Mouse (Mus musculus) retina, postnatal 7 days (tissue): ENCODE data around the gene Rad50.

Source experiments
- DNase-seq: peaks from one replicate; pipeline ENCODE4 v3.0.0-alpha.2; 2012; ENCODE audit warnings: low read depth, low spot score

Rad50 gene

DNA sequence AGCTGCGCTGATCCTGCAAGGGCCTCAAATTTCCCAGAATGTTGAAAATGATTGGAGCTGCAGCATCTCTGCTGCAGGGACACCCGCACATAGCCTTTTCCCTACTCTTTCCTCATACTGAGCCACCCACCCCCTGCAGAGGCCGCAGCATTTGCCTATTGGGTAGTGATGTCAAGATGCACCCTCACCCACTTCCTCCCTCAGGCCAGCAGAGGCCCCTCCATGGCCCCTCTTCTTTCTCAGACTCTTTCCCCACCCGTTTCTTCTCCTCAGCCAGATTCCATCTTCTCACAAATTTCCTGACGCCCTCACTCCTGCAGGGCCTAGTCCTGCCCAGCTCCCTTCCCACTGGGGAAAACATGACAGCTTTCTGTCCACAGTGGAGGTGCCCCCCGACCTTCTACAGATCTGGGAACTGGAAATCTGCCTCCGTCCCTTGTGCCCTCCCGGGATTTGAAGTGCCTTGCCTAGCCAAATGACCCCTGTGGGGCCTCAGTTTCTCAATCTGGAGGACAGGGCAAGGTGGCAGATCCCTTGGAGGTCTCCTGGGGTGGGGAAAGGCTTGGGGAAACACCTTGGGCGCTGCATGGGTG, 71.4 kb downstream of the Rad50 start:
- no peak for DNase-seq

DNA sequence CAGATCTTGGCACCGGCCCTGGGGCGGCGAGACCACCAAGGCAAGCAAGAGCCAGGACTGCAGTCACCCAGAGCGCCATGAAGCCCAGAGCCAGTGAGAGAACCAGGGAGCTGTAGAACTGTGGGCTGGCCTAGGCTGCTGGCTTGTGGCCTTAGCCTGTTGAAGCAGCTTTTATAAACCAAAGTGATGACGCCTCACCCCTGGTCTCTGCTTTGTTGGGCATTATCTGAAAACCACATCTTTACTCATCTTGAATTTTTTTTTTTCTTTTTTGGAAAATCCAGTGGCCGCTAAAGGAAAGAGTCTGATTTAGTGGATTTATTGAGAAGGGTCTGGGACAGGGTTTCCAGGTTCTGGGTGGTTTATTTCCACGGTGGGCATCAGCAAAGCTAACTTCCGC, 72.6 kb downstream of the Rad50 start, which contains the start of gene Il13:
Gene Il13, minus strand, starts transcription at position 147 of the 400 bp plus-strand sequence.
- no peak for DNase-seq

DNA sequence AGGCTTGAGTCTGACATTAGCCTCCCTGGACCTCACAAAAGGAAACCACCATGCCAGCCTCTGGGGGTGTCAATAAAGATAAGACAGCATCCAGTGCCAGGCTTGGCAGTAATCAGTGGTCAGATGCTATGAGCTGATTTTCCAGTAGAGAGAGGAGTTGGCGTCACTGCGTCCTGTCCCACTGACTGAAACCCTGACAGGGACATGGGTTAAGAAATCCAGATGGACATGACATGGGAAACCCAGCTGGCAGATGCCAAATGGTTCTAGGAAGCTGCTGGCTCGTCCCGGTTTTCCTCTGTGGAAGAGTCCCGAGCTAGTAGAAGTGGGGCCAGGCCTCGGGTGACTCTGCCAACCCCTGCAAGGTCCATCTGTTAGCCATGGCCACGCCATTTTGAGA, 73.5 kb downstream of the Rad50 start:
- no peak for DNase-seq

DNA sequence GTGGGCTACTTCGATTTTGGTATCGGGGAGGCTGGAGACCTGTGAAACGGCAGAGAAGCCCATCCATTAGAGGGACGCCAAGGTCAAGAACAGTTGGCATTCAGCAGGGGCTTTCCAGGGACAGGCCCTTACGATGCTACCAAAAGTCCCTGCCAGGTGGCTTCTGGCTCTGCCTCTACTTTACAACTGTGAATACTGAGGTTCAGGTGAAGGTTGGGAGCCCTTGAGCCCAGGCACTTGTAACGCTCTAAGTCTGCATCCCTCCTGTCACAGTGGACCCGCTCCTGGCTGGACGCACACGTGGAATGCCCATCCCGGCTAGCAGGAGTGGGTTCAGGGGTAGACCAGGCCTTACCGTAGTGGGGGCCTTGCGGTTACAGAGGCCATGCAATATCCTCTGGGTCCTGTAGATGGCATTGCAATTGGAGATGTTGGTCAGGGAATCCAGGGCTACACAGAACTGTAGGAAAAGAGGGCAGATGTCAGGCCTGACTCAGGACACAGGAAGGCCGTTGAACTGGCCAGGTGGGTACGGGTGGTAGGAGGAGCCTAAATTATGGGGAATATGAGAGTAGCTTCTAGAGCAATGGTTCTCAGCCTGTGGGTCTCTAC, 74.9 kb downstream of the Rad50 start:
- DNase-seq = peak; percentile 6

DNA sequence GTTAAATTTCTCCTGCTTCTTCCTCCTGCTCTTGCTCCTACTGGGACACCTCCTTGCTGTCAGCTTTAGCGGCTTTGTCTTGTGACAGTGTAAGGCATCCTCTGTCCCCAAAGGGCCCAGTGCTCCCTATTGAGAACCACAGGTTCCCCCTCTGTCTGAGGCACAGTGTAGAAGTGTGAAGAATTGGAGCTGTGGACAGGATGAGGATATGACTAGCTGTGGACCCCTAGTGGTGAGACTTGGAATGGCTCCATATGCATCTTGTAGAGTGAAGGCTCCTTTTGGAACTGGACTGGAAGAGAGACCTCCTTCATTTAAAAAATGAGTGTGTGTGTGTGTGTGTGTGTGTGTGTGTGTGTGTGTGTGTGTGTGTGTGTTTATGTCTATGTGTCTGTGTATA, 79.3 kb downstream of the Rad50 start:
- DNase-seq = peak; percentile 54

DNA sequence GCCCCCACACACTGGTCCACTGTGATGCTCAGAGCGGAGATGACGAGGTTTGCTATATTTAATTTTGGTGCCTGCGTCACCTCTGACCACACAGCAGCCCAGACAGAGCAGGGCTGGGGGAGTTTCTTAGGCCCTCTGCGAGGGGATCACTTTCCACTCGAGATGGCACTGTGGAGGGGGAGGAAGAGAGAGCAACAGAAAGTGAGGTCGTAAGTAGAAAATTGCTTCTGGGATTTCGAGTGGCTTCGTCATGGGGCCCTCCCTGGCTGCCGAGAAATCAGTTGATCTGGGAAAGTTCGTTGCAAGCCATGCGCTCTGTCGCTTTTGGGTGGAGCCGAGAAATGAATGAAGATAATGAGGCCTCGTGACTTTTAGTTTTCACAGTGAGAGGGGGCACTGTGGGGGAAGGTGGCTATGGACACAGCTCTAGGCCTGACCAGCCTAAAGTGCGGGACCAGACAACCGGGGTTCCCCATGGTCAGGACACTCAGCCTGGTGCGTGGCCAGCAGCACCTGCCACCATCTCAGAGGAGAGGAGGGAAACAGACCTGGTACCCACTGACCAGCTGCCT, 80.2 kb downstream of the Rad50 start:
- no peak for DNase-seq

DNA sequence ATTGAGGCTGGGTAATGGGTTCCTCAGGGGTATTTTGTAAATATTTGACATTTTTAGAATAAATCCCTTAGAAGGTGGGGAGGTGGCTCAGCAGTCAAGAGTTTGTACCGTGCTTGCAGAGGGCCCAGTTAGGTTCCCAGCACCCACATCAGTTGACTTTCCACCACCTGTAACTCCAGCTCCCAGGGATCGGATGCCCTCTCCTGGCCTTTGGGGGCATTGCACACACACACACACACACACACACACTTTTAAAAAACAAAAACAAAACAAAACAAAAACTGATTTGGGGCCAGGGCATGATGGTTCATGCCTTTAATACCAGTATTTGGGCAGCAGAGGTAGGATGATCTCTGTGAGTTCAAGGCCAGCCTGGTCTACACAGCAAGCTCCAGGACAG, 83.0 kb downstream of the Rad50 start:
- DNase-seq = no peak

DNA sequence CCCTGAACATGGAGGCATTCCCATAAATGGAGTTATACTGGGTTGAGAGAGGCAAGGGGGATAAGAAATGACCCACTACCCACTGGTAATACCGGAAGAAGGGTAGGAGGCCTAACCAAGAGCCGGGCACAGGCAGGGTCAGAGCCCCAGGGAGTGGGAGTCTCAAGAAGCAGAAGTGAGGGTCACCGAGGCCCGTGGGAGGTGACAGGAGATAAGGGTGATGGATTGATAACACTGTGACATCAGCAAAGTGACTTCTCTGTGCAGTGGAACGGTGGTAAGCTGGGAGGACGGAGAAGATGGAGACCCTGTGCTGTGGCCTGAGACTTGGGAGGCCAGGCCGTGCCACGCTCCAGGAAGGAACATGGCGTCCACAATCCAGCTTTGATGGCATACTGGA, 83.5 kb downstream of the Rad50 start:
- DNase-seq = no peak

DNA sequence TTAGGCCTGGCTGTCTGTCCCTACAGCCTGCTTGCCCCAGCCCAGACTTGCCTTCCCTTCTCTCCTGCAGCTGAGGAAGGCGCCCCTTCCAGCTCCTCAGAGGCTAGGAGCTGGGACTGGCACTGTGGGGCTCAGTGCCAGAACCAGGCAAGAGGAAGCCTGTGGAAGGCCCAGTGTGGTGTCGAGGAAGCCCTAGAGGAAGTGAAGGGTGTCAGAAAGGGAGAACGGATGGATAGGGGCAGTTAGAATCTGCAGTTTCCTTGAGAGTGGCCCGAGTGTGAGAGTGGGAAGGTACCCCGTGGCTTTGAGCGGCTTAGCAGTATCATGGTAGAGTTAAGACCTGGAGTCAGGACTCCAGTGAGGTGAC, 84.7 kb downstream of the Rad50 start:
- no peak for DNase-seq

DNA sequence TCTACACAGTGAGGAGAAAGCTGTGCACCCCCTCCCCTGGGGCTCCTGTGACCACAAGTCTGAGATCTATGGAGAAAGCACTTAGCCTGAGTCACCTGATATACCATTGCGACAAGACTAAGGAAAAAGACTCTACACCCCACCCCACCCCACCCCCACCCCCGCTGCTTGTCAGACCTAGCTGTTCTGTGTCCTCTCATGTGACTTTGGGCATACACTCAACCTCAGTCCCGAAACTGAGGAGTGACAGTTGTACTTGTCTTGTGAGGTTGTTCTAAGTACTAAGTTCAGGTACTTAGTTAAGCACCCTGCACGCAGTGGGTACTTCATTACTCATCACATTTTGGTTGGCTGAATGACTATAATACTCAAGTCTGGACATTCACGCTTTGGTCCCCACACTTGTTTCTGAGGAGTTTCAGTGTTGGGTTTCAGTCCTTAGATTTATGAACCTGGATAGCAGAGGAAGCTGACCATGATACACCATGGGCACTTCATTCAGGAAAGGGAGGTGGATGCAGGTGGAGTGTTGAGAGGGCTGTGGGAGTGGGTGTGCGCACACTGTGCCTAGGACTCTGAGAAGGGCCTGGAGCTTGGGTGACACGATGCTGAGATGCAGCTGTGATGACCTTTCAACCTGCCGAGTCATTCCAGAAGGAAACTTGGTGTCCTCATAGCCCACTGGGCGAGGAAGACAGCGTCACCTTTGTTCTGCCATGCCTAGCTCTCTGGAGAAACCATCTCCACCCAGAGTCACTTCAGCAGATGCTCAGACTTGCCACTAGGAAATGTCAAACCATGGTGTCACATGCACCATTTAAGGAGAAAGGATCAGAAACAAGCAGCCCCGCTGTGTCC, 85.3 kb downstream of the Rad50 start:
- no peak for DNase-seq

DNA sequence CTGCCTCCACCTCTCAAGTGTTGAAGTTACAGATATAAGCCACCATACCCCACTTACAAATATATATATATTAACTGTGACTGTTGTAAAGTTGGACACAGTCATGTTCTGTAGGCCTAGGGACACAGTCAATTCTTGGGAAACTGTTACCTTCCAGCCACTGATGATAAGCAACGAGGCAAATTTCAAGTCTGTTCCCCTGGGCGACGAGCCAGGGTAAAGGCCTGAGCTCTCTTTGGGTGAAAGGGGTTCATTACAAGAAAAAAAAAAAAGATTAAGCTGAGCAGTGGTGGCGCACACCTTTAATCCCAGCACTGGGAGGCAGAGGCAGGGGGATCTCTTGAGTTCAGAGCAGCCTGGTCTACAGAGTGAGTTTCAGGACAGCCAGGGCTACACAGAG, 87.0 kb downstream of the Rad50 start:
- DNase-seq = no peak

DNA sequence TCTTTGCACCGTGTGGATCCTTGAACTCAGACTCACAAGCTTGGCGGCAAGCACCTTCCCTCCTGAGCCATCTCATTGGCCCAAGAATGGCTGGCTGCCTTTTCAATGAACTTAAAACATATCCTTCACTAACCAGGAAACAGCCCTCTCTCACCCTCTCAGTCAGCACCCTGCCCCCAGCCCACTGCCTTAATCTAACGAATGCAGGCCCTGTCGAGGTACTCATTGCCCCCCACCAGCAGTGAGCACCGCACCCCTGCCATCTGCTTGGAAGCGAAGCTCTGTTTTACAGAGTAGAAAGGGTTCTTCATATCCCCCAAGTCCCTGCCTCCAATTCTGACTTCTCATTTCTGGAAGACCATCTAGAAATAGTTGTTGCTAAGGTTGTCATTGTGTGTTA, 87.7 kb downstream of the Rad50 start:
- no peak for DNase-seq

DNA sequence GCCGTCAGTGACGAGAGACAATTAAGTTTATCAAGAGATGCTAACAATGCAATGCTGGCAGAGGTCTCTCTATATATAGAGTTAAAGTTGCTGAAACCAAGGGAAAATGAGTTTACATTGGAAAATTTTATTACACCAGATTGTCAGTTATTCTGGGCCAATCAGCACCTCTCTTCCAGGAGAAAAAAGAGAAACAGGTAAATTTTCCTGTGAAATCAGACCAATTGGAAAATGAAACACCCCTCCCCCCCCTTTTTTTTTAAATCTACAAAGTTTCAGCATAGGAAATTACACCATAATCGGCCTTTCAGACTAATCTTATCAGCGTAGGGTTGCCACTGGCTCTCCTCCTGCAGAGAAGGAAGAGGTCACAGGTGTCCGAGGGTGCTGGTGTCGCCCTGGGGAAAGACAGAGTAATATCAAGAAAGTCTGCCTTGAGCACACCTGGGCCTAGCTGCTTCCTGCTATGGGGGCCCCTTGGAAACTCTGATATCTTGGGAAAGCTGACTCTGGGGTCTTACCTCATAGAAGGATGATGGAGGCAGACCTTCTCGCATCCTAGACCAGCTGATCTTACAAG, 88.4 kb downstream of the Rad50 start, which contains the start of gene Il4:
Gene Il4, minus strand, starts transcription at position 51 of the 580 bp plus-strand sequence.
- DNase-seq = no peak

DNA sequence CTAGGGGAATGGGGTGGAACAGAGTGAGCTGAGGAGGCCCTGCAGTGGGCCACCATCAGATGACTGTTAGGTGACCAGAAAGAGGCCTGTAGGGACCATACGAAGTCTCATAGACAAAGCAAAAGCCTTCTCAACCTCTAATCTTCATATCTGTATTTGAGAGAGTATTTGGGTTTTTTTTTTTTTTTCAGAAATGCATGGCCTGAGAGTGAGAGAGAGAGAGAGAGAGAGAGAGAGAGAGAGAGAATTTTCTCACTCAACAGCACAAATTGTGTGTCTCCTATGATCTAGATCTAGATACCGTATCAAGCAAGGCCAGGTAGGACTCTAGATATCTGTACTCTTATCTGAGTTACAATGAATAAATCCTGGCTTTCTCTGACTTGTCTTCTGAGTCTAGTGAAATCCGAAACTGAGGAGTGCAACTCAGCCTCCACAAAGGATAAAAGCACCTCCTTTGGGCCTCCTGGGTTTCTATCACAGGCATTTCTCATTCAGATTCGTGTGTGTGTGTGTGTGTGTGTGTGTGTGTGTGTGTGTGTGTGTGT, 89.5 kb downstream of the Rad50 start:
- no peak for DNase-seq

DNA sequence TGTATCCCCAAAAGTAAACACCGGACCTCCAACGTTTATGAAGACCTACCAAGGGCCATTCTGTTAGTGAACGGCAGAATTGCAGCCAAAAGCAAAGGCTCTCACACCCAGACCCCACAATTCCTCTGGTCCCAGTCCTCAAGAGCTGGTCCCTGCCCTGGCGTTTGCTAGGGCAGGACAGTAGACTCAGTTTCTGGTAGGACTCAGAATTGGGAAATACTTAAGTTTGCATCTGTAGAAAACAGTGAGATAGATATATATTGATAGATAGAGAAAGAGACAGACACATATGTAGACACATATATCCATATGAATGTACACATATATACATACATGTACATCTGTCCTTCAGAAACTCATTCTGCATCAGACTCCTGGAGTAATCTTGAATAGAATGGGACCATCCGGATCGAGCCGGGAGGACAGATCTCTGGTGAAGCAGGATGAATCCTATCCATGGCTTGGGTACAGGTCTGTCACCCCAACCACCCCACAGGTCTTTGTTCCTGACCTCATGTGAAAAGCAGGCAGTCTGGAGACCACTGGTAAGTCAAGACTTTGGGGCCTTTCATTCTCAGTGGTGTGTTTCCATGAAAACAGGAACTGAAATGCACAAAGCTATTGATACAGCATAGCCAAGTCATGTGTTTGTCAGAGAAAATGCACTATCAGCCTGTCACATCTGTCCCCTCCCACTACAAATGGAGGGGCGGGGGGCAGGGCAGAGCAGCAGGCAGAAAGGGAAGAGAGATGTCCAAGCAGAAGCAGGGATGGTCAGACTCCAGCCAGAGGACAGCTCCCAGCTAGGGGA, 90.2 kb downstream of the Rad50 start:
- no peak for DNase-seq

DNA sequence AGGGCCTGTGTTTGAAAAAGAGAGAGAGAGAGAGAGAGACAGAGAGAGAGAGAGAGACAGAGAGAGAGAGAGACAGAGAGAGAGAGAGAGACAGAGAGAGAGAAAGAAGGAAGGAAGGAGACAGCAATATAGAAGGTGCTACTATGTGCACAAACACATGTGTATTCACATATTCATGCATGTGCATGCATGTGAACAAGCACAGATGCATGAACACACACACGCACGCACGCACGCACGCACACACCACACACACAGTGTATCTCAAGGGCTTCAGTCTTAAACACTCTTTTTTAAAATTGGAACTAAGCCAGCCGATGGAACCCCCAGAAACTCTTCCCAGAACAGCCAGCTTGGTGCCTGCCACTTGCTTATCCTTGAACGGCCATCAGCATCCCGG, 91.5 kb downstream of the Rad50 start:
- no peak for DNase-seq

DNA sequence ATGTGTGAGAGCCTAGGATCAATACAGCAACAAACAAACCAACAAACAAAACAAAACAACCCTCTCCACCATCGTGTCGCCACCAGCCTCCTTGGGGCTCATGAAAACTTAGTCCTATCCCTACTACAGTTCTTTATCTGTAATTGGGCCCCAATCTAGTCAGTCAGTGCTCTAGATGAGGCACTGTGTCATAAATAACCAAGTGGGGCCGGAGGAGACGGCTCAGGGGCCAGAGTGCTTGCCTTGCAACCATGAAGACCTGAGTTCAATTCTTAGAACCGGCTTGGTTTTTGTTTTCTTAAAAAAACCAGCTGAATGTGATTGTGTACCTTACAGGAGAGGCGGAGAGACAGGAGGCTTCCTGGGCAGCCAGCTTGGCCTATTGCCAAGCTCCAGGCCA, 91.9 kb downstream of the Rad50 start:
- DNase-seq = no peak

DNA sequence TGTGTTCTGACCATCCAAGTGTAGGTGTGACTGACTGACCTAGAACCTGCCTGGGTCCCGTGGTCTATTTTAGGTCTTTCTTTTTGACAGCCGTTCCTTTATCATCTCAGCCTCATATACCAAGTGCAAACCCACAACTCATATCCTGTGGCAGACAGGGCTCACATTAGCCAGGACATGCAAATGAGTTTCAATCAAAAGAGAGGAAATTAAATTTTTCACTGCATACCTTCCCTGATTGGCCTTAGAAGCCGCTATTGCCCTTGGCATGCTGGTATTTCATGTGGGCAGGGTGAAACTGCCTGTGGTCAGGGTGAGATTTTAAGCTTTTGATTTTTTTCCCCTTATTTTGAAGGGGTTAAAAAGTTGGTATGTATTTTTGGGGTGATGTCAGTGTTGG, 97.4 kb downstream of the Rad50 start:
- no peak for DNase-seq

DNA sequence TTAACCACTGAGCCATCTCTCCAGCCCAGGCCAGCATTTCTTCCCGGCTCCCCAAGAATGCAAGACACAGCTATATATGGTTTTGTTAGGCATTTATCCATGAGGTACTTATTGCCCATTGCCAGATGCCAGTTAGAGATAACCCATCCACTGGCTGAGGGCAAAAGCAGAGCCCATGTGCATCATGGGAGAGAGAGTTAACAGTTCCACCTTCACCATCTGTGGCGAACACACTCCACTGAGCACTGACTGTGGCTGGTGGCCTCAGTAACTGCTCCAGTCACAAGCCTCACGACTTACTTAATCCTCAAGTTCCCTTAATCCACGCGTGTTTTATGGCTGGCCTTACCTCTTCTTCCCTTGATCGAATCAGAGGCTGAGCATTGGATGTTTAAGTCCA, 97.9 kb downstream of the Rad50 start:
- no peak for DNase-seq

DNA sequence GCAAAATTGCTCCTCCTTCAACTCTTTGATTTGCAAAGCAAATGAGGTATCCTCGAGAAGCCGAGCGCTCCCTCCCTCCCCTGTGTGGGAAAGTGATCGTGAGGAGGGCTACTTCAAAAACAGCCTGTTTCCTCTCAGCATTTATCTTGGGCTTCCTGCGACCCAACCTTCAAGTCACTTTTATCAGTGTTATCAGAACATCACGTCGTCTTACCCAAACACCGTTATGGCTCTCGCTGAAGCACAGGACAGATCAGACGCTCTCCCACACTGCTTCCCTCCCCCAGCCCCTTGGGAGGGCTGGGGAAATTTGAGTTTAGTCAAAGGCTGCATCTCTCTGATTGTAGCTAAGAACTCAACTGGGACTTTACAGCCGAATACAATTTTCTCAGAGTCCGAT, 101.5 kb downstream of the Rad50 start:
- no peak for DNase-seq

DNA sequence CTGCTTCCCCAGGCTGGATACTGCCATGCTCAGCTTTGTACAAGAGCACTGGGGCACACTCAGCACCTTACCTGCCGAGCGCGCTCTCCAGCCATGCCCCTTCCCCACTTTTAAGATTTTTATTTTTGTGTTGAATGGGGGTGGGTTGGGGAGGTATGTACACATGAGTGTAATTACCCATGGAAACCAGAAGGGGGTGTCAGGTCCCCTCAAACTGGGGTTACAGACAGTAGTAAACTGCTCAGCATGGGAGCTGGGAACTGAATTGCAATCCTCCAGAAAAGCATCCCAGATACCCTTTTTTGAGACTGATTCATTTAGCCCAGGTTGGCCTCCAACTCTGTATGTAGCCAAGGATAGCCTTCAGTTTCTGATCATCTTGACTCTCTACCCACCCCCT, 102.1 kb downstream of the Rad50 start:
- DNase-seq = no peak
